Mouse (Mus musculus) E14TG2a.4 (cell line): Measurements from ENCODE around the gene Cerkl.

ENCODE experiments used
- H3K27me3 ChIP-seq: 2 replicates; pipeline ENCODE4 v1.6.1; 2014; ENCODE audit warnings: low read length, control low read depth; ENCODE audit not compliant: insufficient read depth
- H3K36me3 ChIP-seq: 2 replicates; pipeline ENCODE4 v1.6.1; 2014; ENCODE audit warnings: low read length, control low read depth; ENCODE audit not compliant: insufficient read depth
- H3K4me1 ChIP-seq: replicated peaks from 2 replicates; pipeline ENCODE4 v1.6.1; 2014; ENCODE audit warnings: low read depth, low read length, control low read depth
- H3K4me3 ChIP-seq: replicated peaks from 2 replicates; pipeline ENCODE4 v1.5.1; 2014; ENCODE audit warnings: mild to moderate bottlenecking, low read length
- H3K9me3 ChIP-seq: 2 replicates; pipeline ENCODE4 v1.6.1; 2014; ENCODE audit warnings: low read length, control low read depth
- CTCF ChIP-seq: conservative IDR thresholded peaks from 2 replicates; pipeline ENCODE4 v1.5.1; 2014; ENCODE audit warnings: low read length
- NANOG ChIP-seq: IDR thresholded peaks from 2 replicates; pipeline ENCODE4 v1.6.1; 2014; ENCODE audit warnings: borderline replicate concordance, low read length, mixed read lengths
- POU5F1 ChIP-seq: IDR thresholded peaks from 2 replicates; pipeline ENCODE4 v1.6.1; 2014; ENCODE audit warnings: low read length, borderline replicate concordance

Cerkl gene

GRCm38 (mm10) chr2:79351179-79352099, 105.1 kb downstream of the Cerkl start:
- H3K27me3 ChIP-seq: no peaks in the 10 kb centered on the region
- no peaks in the 10 kb centered on the region for H3K9me3 ChIP-seq
- no peak overlapping the region for H3K4me3 ChIP-seq
- TF ChIP-seq POU5F1 (no peak), CTCF (no peak), NANOG (no peak)
- peaks cover 11% of the 10 kb centered on the region; the same call in 1 of the 2 replicates for H3K4me1 ChIP-seq
- H3K36me3 ChIP-seq: no peaks in the 10 kb centered on the region

- no peaks in the 10 kb centered on the region for H3K27me3 ChIP-seq
- H3K4me1 ChIP-seq: no peaks in the 10 kb centered on the region
- TF ChIP-seq CTCF (no peak), NANOG (no peak), POU5F1 (no peak)
- no peaks in the 10 kb centered on the region for H3K9me3 ChIP-seq
- no peak overlapping the region for H3K4me3 ChIP-seq
- no peaks in the 10 kb centered on the region for H3K36me3 ChIP-seq
These were observed 113.5 kb downstream of the Cerkl start for GRCm38 (mm10) chr2:79343115-79343514.

- H3K36me3 ChIP-seq: no peaks in the 10 kb centered on the region
- TF ChIP-seq POU5F1: no peak
- no peak for TF ChIP-seq NANOG
- no peak for TF ChIP-seq CTCF
- no peak overlapping the region for H3K4me3 ChIP-seq
- no peaks in the 10 kb centered on the region for H3K27me3 ChIP-seq
- H3K9me3 ChIP-seq: no peaks in the 10 kb centered on the region
- no peaks in the 10 kb centered on the region for H3K4me1 ChIP-seq
These were observed 117.6 kb downstream of the Cerkl start for GRCm38 (mm10) chr2:79339003-79339402.

GRCm38 (mm10) chr2:79336141-79336540, 120.4 kb downstream of the Cerkl start:
- Histone ChIP-seq H3K4me1 (peaks cover 12% of the 10 kb centered on the region), H3K4me3 (no peak overlapping the region), H3K9me3 (0 out of 2 replicates have a peak, but pooled peaks cover 5% of the 10 kb centered on the region), H3K27me3 (no peaks in the 10 kb centered on the region), H3K36me3 (no peaks in the 10 kb centered on the region; the same call in 1 of the 2 replicates)
- TF ChIP-seq NANOG: no peak
- TF ChIP-seq CTCF: no peak
- TF ChIP-seq POU5F1: no peak

- Histone ChIP-seq H3K36me3 (peaks cover 4% of the 10 kb centered on the region), H3K4me1 (peaks cover 12% of the 10 kb centered on the region), H3K9me3 (peaks cover 11% of the 10 kb centered on the region), H3K27me3 (no peaks in the 10 kb centered on the region), H3K4me3 (no peak overlapping the region)
- TF ChIP-seq CTCF: no peak
These were observed 121.9 kb downstream of the Cerkl start for GRCm38 (mm10) chr2:79334661-79335060.

GRCm38 (mm10) chr2:79328079-79328478, 128.5 kb downstream of the Cerkl start:
- no peak overlapping the region for H3K4me3 ChIP-seq
- TF ChIP-seq CTCF: no peak

GRCm38 (mm10) chr2:79316182-79316880, 140.3 kb downstream of the Cerkl start:
- Histone ChIP-seq H3K9me3 (no peaks in the 10 kb centered on the region), H3K27me3 (no peaks in the 10 kb centered on the region), H3K4me1 (peaks cover 4% of the 10 kb centered on the region), H3K4me3 (no peak overlapping the region), H3K36me3 (no peaks in the 10 kb centered on the region)
- TF ChIP-seq POU5F1 (no peak), CTCF (no peak), NANOG (no peak)

More at GRCm38 (mm10) chr2:79328079-79328478, 128.5 kb downstream of the Cerkl start:
- Histone ChIP-seq H3K9me3 (peaks cover 13% of the 10 kb centered on the region), H3K27me3 (no peaks in the 10 kb centered on the region), H3K36me3 (peaks cover 4% of the 10 kb centered on the region), H3K4me1 (peaks cover 12% of the 10 kb centered on the region)

GRCm38 (mm10) chr2:79315108-79315507, 141.5 kb downstream of the Cerkl start:
- peaks cover 4% of the 10 kb centered on the region for H3K4me1 ChIP-seq
- H3K36me3 ChIP-seq: no peaks in the 10 kb centered on the region
- no peaks in the 10 kb centered on the region for H3K9me3 ChIP-seq
- TF ChIP-seq POU5F1 (no peak), NANOG (no peak), CTCF (no peak)
- no peak overlapping the region for H3K4me3 ChIP-seq
- no peaks in the 10 kb centered on the region for H3K27me3 ChIP-seq
